Mouse (Mus musculus) ES-Bruce4 (cell line): Measurements from ENCODE around the gene Rps6kb2. TPM values are rescaled to one million over a fixed set of nuclear protein-coding genes. Genes with fewer than 3 reads are reported as not detected.

Experiments used
- H3K27ac ChIP-seq: 2 replicates; pipeline ENCODE4 v1.5.1; 2012; ENCODE audit warnings: low read length, inconsistent platforms; ENCODE audit not compliant: insufficient read depth
- H3K27me3 ChIP-seq: 2 replicates; pipeline ENCODE4 v1.6.1; 2012; ENCODE audit warnings: mild to moderate bottlenecking, low read length, inconsistent platforms; ENCODE audit not compliant: control insufficient read depth, poor library complexity, insufficient read depth, severe bottlenecking
- H3K36me3 ChIP-seq: 2 replicates; pipeline ENCODE4 v1.6.1; 2012; ENCODE audit warnings: inconsistent platforms, mild to moderate bottlenecking, low read length, moderate library complexity; ENCODE audit not compliant: control insufficient read depth, poor library complexity, insufficient read depth, severe bottlenecking
- H3K4me1 ChIP-seq: one replicate; pipeline ENCODE4 v1.8.1; 2011; ENCODE audit warnings: low read length; ENCODE audit not compliant: control insufficient read depth, insufficient read depth
- H3K4me3 ChIP-seq: 2 replicates; pipeline ENCODE4 v1.5.1; 2011; ENCODE audit warnings: low read depth, mild to moderate bottlenecking, low read length
- H3K9ac ChIP-seq: 2 replicates; pipeline ENCODE4 v1.6.1; 2012; ENCODE audit warnings: low read depth, mild to moderate bottlenecking, inconsistent platforms; ENCODE audit not compliant: poor library complexity, severe bottlenecking
- H3K9me3 ChIP-seq: replicated peaks from 2 replicates; pipeline ENCODE4 v1.6.1; 2012; ENCODE audit warnings: mild to moderate bottlenecking, low read length, inconsistent platforms; ENCODE audit not compliant: control insufficient read depth, poor library complexity, insufficient read depth, severe bottlenecking
- CTCF ChIP-seq: IDR thresholded peaks from one replicate; pipeline ENCODE4 v1.8.1; 2011; ENCODE audit warnings: low read depth, low read length
- EP300 ChIP-seq: IDR thresholded peaks from 2 replicates; pipeline ENCODE4 v1.6.1; 2011; ENCODE audit warnings: low read depth, low read length; ENCODE audit not compliant: insufficient read depth
- POLR2A ChIP-seq: IDR thresholded peaks from one replicate; pipeline ENCODE4 v1.8.1; 2011; ENCODE audit warnings: low read length; ENCODE audit not compliant: insufficient read depth
- polyA plus RNA-seq: library from polyadenylated mRNA; stranded (reverse); fragments of >200 nt; gene quantifications from 2 replicates; pipeline ENCODE4 v1.2.4, GENCODE M21; 2011; ENCODE audit warnings: low read depth; ENCODE audit not compliant: missing spikeins, insufficient read depth, insufficient read length

Rps6kb2 gene
- polyA plus RNA-seq, 1 experiment: 27.3 TPM

GRCm38 (mm10) chr19:4191528-4192250 lies 28.5 kb upstream of the Rps6kb2 start, which contains the start of gene Ppp1ca:
Ppp1ca (plus strand) TSS chr19:4192065.
- Histone ChIP-seq H3K4me3 (peak within 1 kb of the TSS; percentile 90), H3K36me3 (peaks cover 34% of the 10 kb centered on the region), H3K4me1 (no peaks in the 10 kb centered on the region), H3K9ac (peak within 1 kb of the TSS; percentile 97), H3K27ac (peak within 1 kb of the TSS; percentile 88), H3K27me3 (no peaks in the 10 kb centered on the region), H3K9me3 (no peaks in the 10 kb centered on the region)
- TF ChIP-seq EP300 (no peak), CTCF (peak; percentile 47), POLR2A (peak; percentile 62)

- H3K4me1 ChIP-seq: no peaks in the 10 kb centered on the region
- peaks cover 27% of the 10 kb centered on the region for H3K36me3 ChIP-seq
- no peaks in the 10 kb centered on the region for H3K9me3 ChIP-seq
- peak within 1 kb of the TSS; percentile 88 for H3K27ac ChIP-seq
- H3K27me3 ChIP-seq: no peaks in the 10 kb centered on the region
- no peak for TF ChIP-seq CTCF
- TF ChIP-seq POLR2A: no peak
- TF ChIP-seq EP300: no peak
- H3K4me3 ChIP-seq: peak within 1 kb of the TSS; percentile 90
- peak within 1 kb of the TSS; percentile 97 for H3K9ac ChIP-seq
Observed at GRCm38 (mm10) chr19:4190831-4191334, 27.7 kb upstream of the Rps6kb2 start, which contains the start of gene Tbc1d10c. Tbc1d10c (minus strand) TSS chr19:4191284.

- no peak overlapping the region for H3K27ac ChIP-seq
- peaks cover 10% of the 10 kb centered on the region for H3K36me3 ChIP-seq
- H3K27me3 ChIP-seq: no peaks in the 10 kb centered on the region
- no peaks in the 10 kb centered on the region for H3K9me3 ChIP-seq
- TF ChIP-seq CTCF (no peak), POLR2A (no peak), EP300 (no peak)
- H3K9ac ChIP-seq: no peak overlapping the region
- H3K4me3 ChIP-seq: no peak overlapping the region
- peaks cover 3% of the 10 kb centered on the region for H3K4me1 ChIP-seq
Observed at GRCm38 (mm10) chr19:4189051-4189620, 26.0 kb upstream of the Rps6kb2 start.

- H3K9me3 ChIP-seq: no peaks in the 10 kb centered on the region
- peaks cover 3% of the 10 kb centered on the region for H3K4me1 ChIP-seq
- no peak overlapping the region for H3K9ac ChIP-seq
- no peak overlapping the region for H3K27ac ChIP-seq
- TF ChIP-seq EP300: no peak
- no peak for TF ChIP-seq POLR2A
- TF ChIP-seq CTCF: no peak
- no peak overlapping the region for H3K4me3 ChIP-seq
- H3K36me3 ChIP-seq: no peaks in the 10 kb centered on the region
- H3K27me3 ChIP-seq: no peaks in the 10 kb centered on the region
Observed at GRCm38 (mm10) chr19:4187303-4187702, 24.1 kb upstream of the Rps6kb2 start.

GRCm38 (mm10) chr19:4184976-4185975 lies 22.1 kb upstream of the Rps6kb2 start:
- Histone ChIP-seq H3K27ac (no peak overlapping the region), H3K4me3 (no peak overlapping the region), H3K9ac (no peak overlapping the region), H3K27me3 (no peaks in the 10 kb centered on the region), H3K4me1 (peaks cover 3% of the 10 kb centered on the region), H3K9me3 (no peaks in the 10 kb centered on the region), H3K36me3 (no peaks in the 10 kb centered on the region)
- no peak for TF ChIP-seq POLR2A
- no peak for TF ChIP-seq EP300
- no peak for TF ChIP-seq CTCF
